Mouse (Mus musculus): ENCODE results near the gene C8g. TPM values are rescaled to one million over a fixed set of nuclear protein-coding genes. Genes with fewer than 3 reads are reported as not detected.
A peak's percentile ranks its signal among the peaks of the same experiment; 100 is the strongest.

Gene C8g
- polyA plus RNA-seq, 1 experiment from 2014 or later, result 6.7 TPM

DNA sequence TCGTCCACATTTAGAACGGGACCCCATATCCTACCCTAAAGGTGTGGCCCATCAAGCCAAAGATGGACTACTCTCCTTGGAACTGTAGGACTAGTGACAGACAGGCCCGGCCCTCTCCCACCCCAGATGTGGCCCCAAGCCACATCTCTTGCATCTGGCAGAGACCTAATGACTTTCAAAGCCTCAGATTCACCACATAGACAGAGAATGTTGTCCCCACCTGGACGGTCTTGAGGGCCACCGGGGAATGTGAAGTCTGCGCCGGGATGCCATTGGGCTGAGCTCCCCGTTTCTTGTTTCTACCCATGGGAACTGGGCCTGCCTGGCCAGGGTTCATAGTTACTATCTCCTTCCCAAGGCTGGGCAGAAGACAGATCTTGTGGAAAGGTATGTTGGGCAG lies 24.0 kb downstream of the C8g start:
- no peak for DNase-seq (ENCODE audit: low spot score)
- 88% methylated on average over 8 of the region's 8 CpGs for WGBS

DNA sequence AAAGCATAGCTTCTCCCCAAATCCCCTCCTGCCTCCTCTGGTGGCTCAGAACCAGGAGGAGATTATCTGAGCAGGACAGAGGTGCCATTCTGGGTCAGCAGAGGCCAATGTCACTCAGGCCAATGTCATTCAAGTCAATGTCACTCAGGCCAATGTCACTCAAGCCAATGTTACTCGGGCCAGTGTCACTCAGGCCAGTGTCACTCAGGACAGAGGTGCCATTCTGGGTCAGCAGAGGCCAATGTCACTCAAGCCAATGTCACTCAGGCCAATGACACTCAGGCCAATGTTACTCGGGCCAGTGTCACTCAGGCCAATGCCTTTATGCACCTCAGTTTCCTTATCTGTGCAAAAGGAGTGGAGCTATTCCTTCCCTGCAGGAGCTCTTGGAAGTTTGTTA lies 29.0 kb downstream of the C8g start:
- WGBS, result 85% methylated on average over 2 of the region's 2 CpGs

More for the DNA sequence above, 24.0 kb downstream of the C8g start:
- H3K4me3 ChIP-seq, result no peak overlapping the region
- H3K9me3 ChIP-seq, result no peaks in the 10 kb centered on the region
- H3K27ac ChIP-seq (replicated peaks), result no peak overlapping the region
- no peaks in the 10 kb centered on the region for H3K36me3 ChIP-seq (replicated peaks)
- 0 out of 2 replicates have a peak, but pooled peaks cover 2% of the 10 kb centered on the region for H3K27me3 ChIP-seq (replicated peaks; ENCODE audit: low read depth, poor library complexity, severe bottlenecking)
- no peaks in the 10 kb centered on the region for H3K4me1 ChIP-seq

DNA sequence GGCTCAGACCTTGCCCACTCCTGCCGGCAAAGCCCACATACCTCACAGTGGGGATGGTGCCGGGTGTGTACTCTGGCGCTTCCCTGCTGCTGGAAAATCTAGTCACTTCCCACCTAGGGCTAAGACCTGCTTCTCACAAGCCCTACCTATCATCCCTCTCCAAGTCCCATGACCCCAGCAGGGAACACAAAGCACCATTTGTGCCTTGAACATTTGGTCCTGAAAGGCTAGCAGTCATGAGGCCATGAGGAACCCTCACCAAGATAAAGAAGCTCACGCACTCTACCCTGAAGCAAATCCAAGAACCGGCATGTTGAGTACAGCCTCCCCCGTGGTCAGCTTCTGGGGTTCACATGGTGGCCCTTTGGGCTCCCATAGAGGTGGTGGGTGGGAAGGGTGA lies 31.6 kb downstream of the C8g start, which contains the start of gene Ptgds:
TSS of gene Ptgds (minus strand) at position 78 of the 400 bp plus-strand sequence.
- H3K4me1 ChIP-seq, result peaks cover 22% of the 10 kb centered on the region
- H3K9me3 ChIP-seq, result no peaks in the 10 kb centered on the region
- DNase-seq (ENCODE audit: low spot score), result no peak
- no peaks in the 10 kb centered on the region for H3K27me3 ChIP-seq (replicated peaks; ENCODE audit: low read depth, poor library complexity, severe bottlenecking)
- whole genome bisulfite sequencing, result 62% methylated on average over 6 of the region's 6 CpGs
- no peaks in the 10 kb centered on the region for H3K36me3 ChIP-seq (replicated peaks)
- no peak within 1 kb of the TSS for H3K4me3 ChIP-seq
- no peak within 1 kb of the TSS for H3K27ac ChIP-seq (replicated peaks)

More for the DNA sequence above, 29.0 kb downstream of the C8g start:
- DNase-seq (ENCODE audit: low spot score), result no peak
- Histone ChIP-seq H3K4me1 (0 out of 2 replicates have a peak, but pooled peaks cover 9% of the 10 kb centered on the region), H3K9me3 (no peaks in the 10 kb centered on the region), H3K4me3 (no peak overlapping the region), H3K36me3 (replicated peaks) (no peaks in the 10 kb centered on the region), H3K27ac (replicated peaks) (no peak overlapping the region), H3K27me3 (replicated peaks; ENCODE audit: low read depth, poor library complexity, severe bottlenecking) (no peaks in the 10 kb centered on the region)

DNA sequence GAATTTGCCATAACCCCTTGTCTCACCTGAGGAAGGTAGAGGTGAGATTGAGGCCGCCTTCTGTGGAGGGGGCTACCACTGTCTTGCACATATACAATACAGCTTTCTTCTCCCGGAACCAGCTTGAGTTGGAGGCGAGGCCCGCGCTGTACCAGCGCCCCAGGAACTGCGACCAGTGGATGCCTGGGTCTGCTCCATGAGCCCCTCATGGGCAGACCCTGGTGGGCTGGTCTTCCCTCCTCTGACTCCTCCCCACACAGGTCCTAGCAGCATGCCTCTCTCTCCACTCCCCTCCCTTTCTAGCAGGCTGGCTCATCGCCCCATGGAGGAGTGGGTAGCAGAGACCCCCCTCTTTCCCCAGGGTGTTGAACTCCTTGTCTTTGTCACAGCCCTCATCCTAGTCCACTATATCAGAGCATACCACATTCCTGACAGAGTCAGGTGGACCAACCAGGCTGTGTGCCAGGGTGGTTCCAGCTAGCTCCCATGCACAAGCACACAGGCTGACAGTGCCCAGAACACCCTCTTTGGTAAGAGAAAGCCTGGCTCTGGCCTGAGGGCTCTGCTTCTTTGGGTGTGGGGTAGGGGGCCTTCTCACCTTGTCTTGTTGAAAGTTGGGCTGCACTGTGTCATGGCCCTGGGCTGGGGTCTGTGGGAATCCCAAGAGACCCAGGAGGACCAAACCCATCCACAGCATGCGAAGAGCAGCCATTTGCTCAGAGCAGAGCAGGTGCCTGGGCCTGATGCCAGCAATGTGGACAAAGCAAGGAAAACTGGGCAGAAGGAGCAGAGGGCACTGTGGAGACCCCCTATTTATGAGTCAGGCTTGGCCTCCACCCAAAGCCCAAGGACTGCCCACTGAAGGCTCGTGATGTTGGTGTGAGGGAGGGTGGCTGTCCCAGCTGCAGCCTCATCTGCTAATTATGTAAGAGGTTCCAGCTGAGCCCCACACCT lies 32.3 kb downstream of the C8g start:
- Histone ChIP-seq H3K36me3 (replicated peaks) (no peaks in the 10 kb centered on the region), H3K4me1 (peaks cover 22% of the 10 kb centered on the region), H3K27me3 (replicated peaks; ENCODE audit: low read depth, poor library complexity, severe bottlenecking) (no peaks in the 10 kb centered on the region), H3K4me3 (no peak overlapping the region), H3K9me3 (no peaks in the 10 kb centered on the region), H3K27ac (replicated peaks) (no peak overlapping the region)
- WGBS, result 82% methylated on average over 10 of the region's 10 CpGs
- no peak for DNase-seq (ENCODE audit: low spot score)

DNA sequence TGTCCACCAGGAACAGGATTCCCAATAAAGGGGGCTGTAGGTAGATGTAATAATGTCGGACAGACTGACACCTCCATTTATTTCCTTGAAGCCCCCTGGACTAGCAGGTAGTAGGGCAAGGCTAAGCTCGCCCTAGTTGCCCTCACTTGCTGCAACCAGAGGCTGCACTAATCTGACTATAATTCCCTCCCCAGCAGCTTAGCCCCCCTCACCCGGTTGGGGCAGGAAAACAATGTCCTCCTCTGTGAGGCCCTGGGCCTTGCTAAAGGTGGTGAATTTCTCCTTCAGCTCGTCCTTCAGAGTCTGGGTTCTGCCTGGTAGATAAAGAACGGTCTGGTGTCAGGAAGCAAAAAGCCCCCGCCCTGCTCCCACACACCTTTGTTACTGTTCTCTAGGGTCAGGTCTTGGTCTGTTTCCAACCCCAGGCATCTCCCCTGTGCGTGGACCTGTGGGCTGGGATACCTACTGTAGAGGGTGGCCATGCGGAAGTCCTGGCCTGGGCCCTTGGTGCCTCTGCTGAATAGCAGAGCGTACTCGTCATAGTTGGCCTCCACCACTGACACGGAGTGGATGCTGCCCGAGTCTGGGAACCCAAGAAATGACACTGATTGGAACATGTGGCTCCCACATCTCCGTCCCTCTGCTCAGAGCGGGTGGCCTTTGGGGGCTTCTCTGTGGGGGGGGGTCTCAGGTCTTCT lies 33.8 kb downstream of the C8g start:
- H3K9me3 ChIP-seq, result no peaks in the 10 kb centered on the region
- H3K4me3 ChIP-seq, result no peak overlapping the region
- peaks cover 22% of the 10 kb centered on the region for H3K4me1 ChIP-seq
- H3K27ac ChIP-seq (replicated peaks), result no peak overlapping the region
- 71% methylated on average over 14 of the region's 14 CpGs for WGBS
- DNase-seq (ENCODE audit: low spot score), result no peak
- no peaks in the 10 kb centered on the region for H3K27me3 ChIP-seq (replicated peaks; ENCODE audit: low read depth, poor library complexity, severe bottlenecking)
- no peaks in the 10 kb centered on the region for H3K36me3 ChIP-seq (replicated peaks)

DNA sequence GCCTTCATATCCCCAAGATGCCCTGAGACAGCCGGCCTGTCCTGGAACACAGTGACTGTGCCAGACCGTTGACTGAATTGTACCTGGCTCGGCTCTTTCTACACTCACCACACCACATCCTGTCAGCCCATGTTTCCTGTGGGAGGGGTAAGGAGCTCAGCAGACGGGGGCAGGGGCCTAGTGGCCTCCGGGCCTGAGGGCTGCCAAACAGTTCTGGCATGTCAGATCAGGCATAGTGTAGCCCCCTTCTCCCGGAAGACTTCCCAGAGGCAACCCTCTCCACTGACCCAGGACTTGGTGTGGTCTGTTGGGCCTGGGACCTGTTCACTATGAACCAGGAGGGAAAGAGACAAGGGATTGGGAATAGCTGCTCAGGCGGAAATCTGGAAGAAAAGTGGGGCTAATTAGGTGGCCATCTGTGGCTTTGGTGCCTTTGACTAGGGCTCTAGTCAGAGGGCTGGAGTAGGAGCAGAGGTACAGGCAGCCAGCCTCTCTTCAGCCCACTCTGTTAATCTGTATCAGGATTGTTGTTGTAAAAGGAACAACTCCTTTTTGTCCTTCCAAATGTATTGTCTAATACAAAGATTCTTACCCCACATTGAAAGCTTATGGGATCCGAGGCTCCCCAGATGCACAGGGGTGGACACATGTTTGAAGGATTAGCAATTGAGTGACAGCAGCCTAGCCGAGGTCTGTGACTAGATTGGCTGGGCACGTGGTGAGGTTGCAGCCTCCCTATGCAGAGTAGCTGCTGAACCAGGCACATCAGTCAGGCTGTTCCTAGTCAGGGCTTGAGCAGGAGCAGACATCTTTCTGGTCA lies 35.5 kb downstream of the C8g start:
- peak overlapping the region; percentile 67 for H3K27ac ChIP-seq (replicated peaks)
- 43% methylated on average over 10 of the region's 10 CpGs for WGBS

DNA sequence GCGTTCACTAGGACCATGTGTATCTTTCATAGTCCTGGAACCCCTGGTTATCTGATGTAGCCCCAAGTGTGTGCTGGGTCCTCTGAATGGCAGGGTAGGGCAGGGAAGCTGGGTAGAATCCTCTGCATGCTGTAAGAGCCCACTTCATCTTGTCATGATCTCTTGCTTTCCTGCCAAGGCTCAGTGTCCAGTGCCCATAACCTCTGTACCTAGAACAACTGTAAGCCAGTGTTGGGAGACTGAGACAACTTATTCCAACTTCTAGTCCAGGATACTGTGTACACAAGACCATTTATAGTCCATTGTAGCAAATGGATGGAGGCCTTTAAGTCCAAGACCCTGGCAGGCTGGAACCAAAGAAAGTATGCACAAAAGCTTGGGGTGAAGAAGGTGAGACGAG lies 36.3 kb downstream of the C8g start:
- WGBS, result 79% methylated on average over 2 of the region's 2 CpGs
- Histone ChIP-seq H3K9me3 (no peaks in the 10 kb centered on the region), H3K36me3 (replicated peaks) (no peaks in the 10 kb centered on the region), H3K27me3 (replicated peaks; ENCODE audit: low read depth, poor library complexity, severe bottlenecking) (no peaks in the 10 kb centered on the region), H3K27ac (replicated peaks) (peak overlapping the region; percentile 67), H3K4me1 (peaks cover 32% of the 10 kb centered on the region), H3K4me3 (no peak overlapping the region)
- DNase-seq (ENCODE audit: low spot score), result no peak

More for the DNA sequence above, 35.5 kb downstream of the C8g start:
- H3K9me3 ChIP-seq, result no peaks in the 10 kb centered on the region
- peak; percentile 27 for DNase-seq (ENCODE audit: low spot score)
- H3K4me1 ChIP-seq, result peaks cover 28% of the 10 kb centered on the region
- no peaks in the 10 kb centered on the region for H3K27me3 ChIP-seq (replicated peaks; ENCODE audit: low read depth, poor library complexity, severe bottlenecking)
- no peaks in the 10 kb centered on the region for H3K36me3 ChIP-seq (replicated peaks)
- H3K4me3 ChIP-seq, result no peak overlapping the region

DNA sequence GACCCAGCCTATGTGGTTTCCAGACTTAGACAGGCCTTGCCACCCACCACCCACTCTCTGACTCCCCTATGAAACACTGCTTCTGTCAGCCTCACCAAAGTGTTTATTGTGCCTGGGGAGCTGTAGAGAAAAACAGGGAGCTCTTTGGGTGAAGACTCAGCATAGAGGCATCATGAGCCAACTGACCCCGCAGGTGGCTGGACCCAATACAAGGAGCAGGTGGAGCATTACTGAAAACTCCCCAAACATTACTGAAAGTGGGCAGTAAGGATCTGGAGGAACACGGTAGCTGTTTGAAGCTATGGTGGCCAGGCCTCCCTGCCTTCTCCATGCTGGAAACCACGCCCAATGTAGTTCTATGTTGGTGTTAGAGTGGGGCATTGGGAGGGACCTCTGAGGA lies 37.9 kb downstream of the C8g start:
- peaks cover 34% of the 10 kb centered on the region for H3K4me1 ChIP-seq
- no peaks in the 10 kb centered on the region for H3K27me3 ChIP-seq (replicated peaks; ENCODE audit: low read depth, poor library complexity, severe bottlenecking)
- H3K4me3 ChIP-seq, result no peak overlapping the region
- H3K27ac ChIP-seq (replicated peaks), result no peak overlapping the region
- no peaks in the 10 kb centered on the region for H3K9me3 ChIP-seq
- DNase-seq (ENCODE audit: low spot score), result no peak
- WGBS, result 90% methylated on average over 3 of the region's 3 CpGs
- H3K36me3 ChIP-seq (replicated peaks), result peaks cover 7% of the 10 kb centered on the region

DNA sequence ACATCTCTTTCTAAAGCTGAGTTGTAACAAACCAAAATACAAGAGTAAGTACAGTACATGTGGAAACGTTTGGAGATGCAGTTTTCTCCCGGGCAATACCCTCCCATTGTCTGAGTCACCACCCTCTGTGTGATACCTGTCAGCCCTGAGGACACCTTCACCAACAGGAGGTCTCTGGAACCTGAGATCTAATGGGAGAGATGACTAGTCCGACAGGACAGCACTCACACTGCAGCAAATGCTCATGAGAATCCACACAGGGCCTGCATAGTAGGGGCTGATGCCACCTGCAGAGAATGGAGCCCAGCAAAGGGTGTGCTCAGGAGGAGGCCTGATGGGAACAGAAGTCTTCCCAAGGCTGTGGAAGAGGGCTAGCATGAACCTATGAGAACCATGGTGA lies 40.1 kb downstream of the C8g start:
- Histone ChIP-seq H3K27ac (replicated peaks) (peak overlapping the region; percentile 80), H3K4me1 (peaks cover 35% of the 10 kb centered on the region), H3K4me3 (peak overlapping the region; percentile 66), H3K36me3 (replicated peaks) (peaks cover 15% of the 10 kb centered on the region), H3K27me3 (replicated peaks; ENCODE audit: low read depth, poor library complexity, severe bottlenecking) (no peaks in the 10 kb centered on the region), H3K9me3 (no peaks in the 10 kb centered on the region)
- no peak for DNase-seq (ENCODE audit: low spot score)
- WGBS, result 23% methylated on average over 3 of the region's 3 CpGs

DNA sequence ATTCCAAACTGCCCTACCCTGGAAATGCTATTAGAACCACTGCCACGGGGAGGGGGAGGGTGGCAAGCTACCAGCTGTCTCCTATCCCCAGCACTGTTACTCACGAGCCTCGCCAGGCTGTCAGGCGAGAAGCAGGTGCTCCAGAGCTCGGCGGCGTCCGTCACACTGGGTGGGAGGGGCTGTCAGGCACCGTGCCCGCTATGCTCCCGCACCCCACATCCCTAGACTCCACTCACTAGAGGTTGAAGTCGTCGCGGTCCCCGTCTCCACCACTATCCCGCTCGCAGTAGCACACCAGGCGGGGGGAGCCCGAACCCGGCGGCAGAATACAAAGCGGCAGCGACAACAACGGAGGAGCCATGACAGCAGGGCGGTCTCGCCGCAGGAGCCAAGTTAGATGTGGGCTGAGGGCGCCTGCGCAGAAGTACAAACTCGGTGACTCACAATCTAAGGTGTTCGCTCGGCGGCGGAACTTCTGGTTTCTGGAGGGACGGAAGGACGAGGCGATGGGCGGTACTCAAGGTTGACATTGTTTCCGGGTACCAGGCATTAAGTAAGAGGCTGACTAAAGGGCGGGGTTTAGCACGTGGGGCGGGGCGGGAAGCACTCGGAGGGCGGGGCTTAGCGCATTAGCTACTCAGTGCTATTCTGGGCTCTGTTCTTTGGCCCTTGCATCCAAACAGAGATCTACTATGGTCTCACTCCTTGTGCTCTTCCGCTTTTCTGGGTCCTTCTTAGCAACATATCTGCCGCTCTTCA lies 40.8 kb downstream of the C8g start, which contains the start of gene Paxx:
TSS of gene Paxx (minus strand) at position 544 of the 759 bp plus-strand sequence.
- Histone ChIP-seq H3K27ac (replicated peaks) (peak within 1 kb of the TSS; percentile 80), H3K4me1 (peaks cover 31% of the 10 kb centered on the region), H3K27me3 (replicated peaks; ENCODE audit: low read depth, poor library complexity, severe bottlenecking) (no peaks in the 10 kb centered on the region), H3K36me3 (replicated peaks) (peaks cover 15% of the 10 kb centered on the region), H3K9me3 (no peaks in the 10 kb centered on the region), H3K4me3 (peak within 1 kb of the TSS; percentile 66)
- peak; percentile 93 for DNase-seq (ENCODE audit: low spot score)
- WGBS, result under 1% methylated on average over 48 of the region's 48 CpGs

DNA sequence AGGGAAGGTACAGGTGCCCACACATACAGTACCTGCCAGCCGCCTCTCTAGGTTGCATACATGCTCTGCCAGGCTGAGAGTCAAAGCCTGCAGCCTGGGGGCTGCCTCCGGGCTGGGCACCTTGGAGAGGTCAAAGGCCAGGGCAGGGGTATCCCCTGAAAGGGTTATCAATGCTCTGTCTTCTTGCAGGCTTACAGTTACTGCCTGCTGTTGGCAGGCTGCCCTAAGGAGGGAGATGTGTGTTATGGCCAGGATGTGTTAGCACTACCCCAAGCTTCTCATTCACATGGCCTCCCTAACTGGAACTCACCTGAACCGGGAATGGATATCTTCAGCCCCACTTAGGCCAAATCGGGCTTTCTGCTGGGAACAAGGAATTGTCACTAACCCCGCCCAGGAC lies 41.4 kb downstream of the C8g start:
- H3K36me3 ChIP-seq (replicated peaks), result peaks cover 15% of the 10 kb centered on the region
- peaks cover 25% of the 10 kb centered on the region for H3K4me1 ChIP-seq
- peak overlapping the region; percentile 80 for H3K27ac ChIP-seq (replicated peaks)
- WGBS, result 39% methylated on average over 5 of the region's 5 CpGs
- DNase-seq (ENCODE audit: low spot score), result no peak
- H3K4me3 ChIP-seq, result peak overlapping the region; percentile 66
- H3K27me3 ChIP-seq (replicated peaks; ENCODE audit: low read depth, poor library complexity, severe bottlenecking), result no peaks in the 10 kb centered on the region
- H3K9me3 ChIP-seq, result no peaks in the 10 kb centered on the region
